Mouse (Mus musculus): ENCODE data around the gene Ptprcap. TPM values are rescaled to one million over a fixed set of nuclear protein-coding genes. Genes with fewer than 3 reads are reported as not detected.
A peak's percentile ranks its signal among the peaks of the same experiment; 100 is the strongest.

Gene Ptprcap
- polyA plus RNA-seq, 1 experiment from 2014 or later: 0.24 TPM

- whole genome bisulfite sequencing: 80% methylated on average over 9 of the region's 9 CpGs
- Histone ChIP-seq H3K36me3 (ENCODE audit: control insufficient read depth, insufficient read depth, low read length) (no peaks in the 10 kb centered on the region), H3K9me3 (replicated peaks; ENCODE audit: control insufficient read depth, low read length) (no peaks in the 10 kb centered on the region), H3K4me3 (ENCODE audit: low read depth, low read length) (no peak overlapping the region), H3K27ac (ENCODE audit: low read depth, low read length) (no peak overlapping the region), H3K4me2 (ENCODE audit: low read length) (no peak overlapping the region), H3K27me3 (replicated peaks; ENCODE audit: control insufficient read depth, insufficient read depth, low read length) (no peaks in the 10 kb centered on the region), H3K9ac (ENCODE audit: low read length) (no peak overlapping the region), H3K4me1 (ENCODE audit: control insufficient read depth, insufficient read depth, low read length) (peaks cover 10% of the 10 kb centered on the region)
- ATAC-seq (no peak), DNase-seq (ENCODE audit: low spot score) (no peak)
Measured at GRCm38 (mm10) chr19:4166678-4167476, 13.5 kb downstream of the Ptprcap start.

DNA sequence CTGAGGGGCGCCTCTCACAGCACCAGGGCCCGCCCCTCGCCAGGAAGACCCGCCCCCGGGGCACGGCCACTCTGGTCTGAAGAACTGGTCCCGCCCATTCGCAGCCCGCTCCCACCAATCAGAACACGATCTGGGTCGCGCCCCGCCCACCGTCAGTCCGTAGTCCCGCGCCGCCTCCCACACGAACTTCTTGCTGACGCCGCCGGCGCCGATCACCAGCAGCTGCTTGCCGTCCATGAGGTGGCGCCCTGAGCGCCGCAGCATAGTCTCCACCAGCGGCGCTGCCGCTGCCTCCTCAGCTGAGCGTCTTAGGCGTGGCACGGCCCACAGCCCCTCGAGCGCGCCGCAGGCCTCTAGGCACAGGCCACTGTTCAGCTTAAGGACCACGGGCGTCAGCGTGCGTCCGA lies 16.0 kb downstream of the Ptprcap start:
- under 1% methylated on average over 42 of the region's 43 CpGs for WGBS
- H3K4me3 ChIP-seq (ENCODE audit: low read depth, low read length): peak overlapping the region; percentile 36
- peak overlapping the region; percentile 78 for H3K9ac ChIP-seq (ENCODE audit: low read length)
- peak; percentile 99 for DNase-seq (ENCODE audit: low spot score)
- H3K27me3 ChIP-seq (replicated peaks; ENCODE audit: control insufficient read depth, insufficient read depth, low read length): no peaks in the 10 kb centered on the region
- peak; percentile 97 for ATAC-seq
- peak overlapping the region; percentile 74 for H3K4me2 ChIP-seq (ENCODE audit: low read length)
- H3K9me3 ChIP-seq (replicated peaks; ENCODE audit: control insufficient read depth, low read length): no peaks in the 10 kb centered on the region
- no peaks in the 10 kb centered on the region for H3K36me3 ChIP-seq (ENCODE audit: control insufficient read depth, insufficient read depth, low read length)
- H3K27ac ChIP-seq (ENCODE audit: low read depth, low read length): peak overlapping the region; percentile 86
- no peaks in the 10 kb centered on the region for H3K4me1 ChIP-seq (ENCODE audit: control insufficient read depth, insufficient read depth, low read length)

DNA sequence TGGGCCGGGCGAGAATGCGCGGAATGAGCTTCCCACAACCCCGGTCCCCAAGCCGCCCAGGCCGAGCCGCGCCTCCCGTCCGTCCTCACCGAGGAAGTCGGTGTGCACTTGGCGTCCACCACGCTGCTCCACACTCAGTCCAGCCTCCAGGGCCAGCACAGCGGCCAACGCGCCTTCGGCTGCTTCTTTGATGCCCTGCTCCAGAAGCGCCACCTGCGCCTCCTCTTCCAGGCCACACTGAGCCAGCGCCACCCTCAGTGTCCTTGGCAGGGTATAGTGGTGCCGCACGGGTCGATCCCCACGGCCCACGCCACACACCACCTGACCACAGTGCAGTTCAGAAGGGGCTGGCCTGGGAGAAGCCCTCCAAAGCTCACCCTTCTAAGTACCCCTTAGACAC lies 16.4 kb downstream of the Ptprcap start:
- Histone ChIP-seq H3K4me2 (ENCODE audit: low read length) (peak overlapping the region; percentile 74), H3K4me3 (ENCODE audit: low read depth, low read length) (peak overlapping the region; percentile 36), H3K4me1 (ENCODE audit: control insufficient read depth, insufficient read depth, low read length) (no peaks in the 10 kb centered on the region), H3K9ac (ENCODE audit: low read length) (peak overlapping the region; percentile 78), H3K36me3 (ENCODE audit: control insufficient read depth, insufficient read depth, low read length) (no peaks in the 10 kb centered on the region), H3K27ac (ENCODE audit: low read depth, low read length) (peak overlapping the region; percentile 86), H3K9me3 (replicated peaks; ENCODE audit: control insufficient read depth, low read length) (no peaks in the 10 kb centered on the region), H3K27me3 (replicated peaks; ENCODE audit: control insufficient read depth, insufficient read depth, low read length) (no peaks in the 10 kb centered on the region)
- ATAC-seq (peak; percentile 41; the same call in 1 of the 2 replicates), DNase-seq (ENCODE audit: low spot score) (no peak)
- whole genome bisulfite sequencing: 3% methylated on average over 27 of the region's 27 CpGs

- ATAC-seq (no peak), DNase-seq (ENCODE audit: low spot score) (no peak)
- Histone ChIP-seq H3K4me2 (ENCODE audit: low read length) (no peak overlapping the region), H3K4me1 (ENCODE audit: control insufficient read depth, insufficient read depth, low read length) (peaks cover 7% of the 10 kb centered on the region), H3K9ac (ENCODE audit: low read length) (no peak overlapping the region), H3K4me3 (ENCODE audit: low read depth, low read length) (no peak overlapping the region), H3K27ac (ENCODE audit: low read depth, low read length) (no peak overlapping the region), H3K9me3 (replicated peaks; ENCODE audit: control insufficient read depth, low read length) (no peaks in the 10 kb centered on the region), H3K36me3 (ENCODE audit: control insufficient read depth, insufficient read depth, low read length) (no peaks in the 10 kb centered on the region), H3K27me3 (replicated peaks; ENCODE audit: control insufficient read depth, insufficient read depth, low read length) (no peaks in the 10 kb centered on the region)
- 90% methylated on average over 10 of the region's 10 CpGs for WGBS
Measured at GRCm38 (mm10) chr19:4170723-4171392, 17.5 kb downstream of the Ptprcap start.

GRCm38 (mm10) chr19:4171393-4172290 lies 18.2 kb downstream of the Ptprcap start:
- DNase-seq (ENCODE audit: low spot score): no peak
- WGBS: 73% methylated on average over 13 of the region's 13 CpGs
- Histone ChIP-seq H3K9ac (ENCODE audit: low read length) (0 out of 2 replicates have a peak overlapping the region, but pooled peaks have one; percentile 21), H3K4me3 (ENCODE audit: low read depth, low read length) (no peak overlapping the region), H3K27ac (ENCODE audit: low read depth, low read length) (no peak overlapping the region), H3K9me3 (replicated peaks; ENCODE audit: control insufficient read depth, low read length) (no peaks in the 10 kb centered on the region), H3K27me3 (replicated peaks; ENCODE audit: control insufficient read depth, insufficient read depth, low read length) (no peaks in the 10 kb centered on the region), H3K4me2 (ENCODE audit: low read length) (no peak overlapping the region), H3K4me1 (ENCODE audit: control insufficient read depth, insufficient read depth, low read length) (peaks cover 7% of the 10 kb centered on the region), H3K36me3 (ENCODE audit: control insufficient read depth, insufficient read depth, low read length) (no peaks in the 10 kb centered on the region)
- ATAC-seq: no peak

DNA sequence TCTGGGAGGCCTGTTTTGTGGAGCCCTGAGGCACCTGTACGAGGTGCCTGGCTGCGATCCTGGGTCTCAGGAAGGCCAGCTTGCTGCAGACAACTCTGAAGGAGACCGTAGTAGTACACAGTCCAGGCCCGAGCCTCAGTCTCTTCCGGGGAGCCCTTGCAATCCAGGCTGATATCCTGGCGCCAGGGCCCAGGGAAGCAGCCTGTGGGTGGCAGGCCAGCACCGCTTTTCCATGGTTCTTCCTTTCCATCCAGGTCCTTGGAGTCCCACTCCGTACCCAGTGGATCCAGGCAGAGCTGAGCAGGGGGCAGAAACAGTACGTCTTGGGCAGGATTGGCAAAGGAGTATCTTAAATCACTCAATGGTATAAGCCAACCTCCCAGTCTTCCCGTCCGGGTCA lies 19.5 kb downstream of the Ptprcap start:
- WGBS: 58% methylated on average over 11 of the region's 11 CpGs
- Histone ChIP-seq H3K4me1 (ENCODE audit: control insufficient read depth, insufficient read depth, low read length) (peaks cover 7% of the 10 kb centered on the region), H3K4me3 (ENCODE audit: low read depth, low read length) (no peak overlapping the region), H3K27ac (ENCODE audit: low read depth, low read length) (no peak overlapping the region), H3K4me2 (ENCODE audit: low read length) (no peak overlapping the region), H3K36me3 (ENCODE audit: control insufficient read depth, insufficient read depth, low read length) (no peaks in the 10 kb centered on the region), H3K9ac (ENCODE audit: low read length) (no peak overlapping the region), H3K9me3 (replicated peaks; ENCODE audit: control insufficient read depth, low read length) (no peaks in the 10 kb centered on the region), H3K27me3 (replicated peaks; ENCODE audit: control insufficient read depth, insufficient read depth, low read length) (no peaks in the 10 kb centered on the region)
- ATAC-seq (no peak), DNase-seq (ENCODE audit: low spot score) (no peak)

DNA sequence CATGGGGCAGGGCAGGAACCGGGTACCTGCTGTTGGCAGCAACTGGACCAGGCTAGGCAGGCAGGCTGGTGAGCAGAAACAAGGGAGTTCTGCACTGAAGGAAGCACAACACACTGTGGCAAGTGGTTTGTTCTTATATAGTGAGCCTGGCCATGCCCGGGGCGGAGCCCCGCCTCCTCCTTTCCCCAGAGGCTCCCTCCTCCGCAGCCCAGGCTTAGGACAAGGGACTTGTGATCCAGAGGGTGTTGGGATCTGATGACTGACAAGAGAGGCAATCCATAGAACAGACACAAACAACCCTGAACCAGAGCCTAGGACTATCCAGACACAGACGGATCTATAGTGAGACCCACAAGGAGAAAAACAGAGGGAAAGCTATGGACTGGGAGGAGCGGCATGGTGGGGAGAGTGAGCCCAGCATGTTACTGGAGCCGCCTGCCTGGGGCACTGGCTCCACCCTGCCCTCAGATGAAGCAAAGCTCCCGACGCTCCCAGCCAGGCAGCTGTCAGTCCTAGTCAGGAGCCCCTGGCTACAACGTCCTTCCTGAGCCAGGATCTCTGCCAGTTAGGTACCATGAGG lies 22.1 kb downstream of the Ptprcap start, which contains the start of gene Carns1:
Gene Carns1 (minus strand): TSS at position 112 of the 580 bp plus-strand sequence.
- H3K27me3 ChIP-seq (replicated peaks; ENCODE audit: control insufficient read depth, insufficient read depth, low read length): no peaks in the 10 kb centered on the region
- no peak within 1 kb of the TSS for H3K27ac ChIP-seq (ENCODE audit: low read depth, low read length)
- 4% methylated on average over 11 of the region's 11 CpGs for WGBS
- DNase-seq (ENCODE audit: low spot score) (no peak), ATAC-seq (peak; percentile 57; the same call in 1 of the 2 replicates)
- H3K4me2 ChIP-seq (ENCODE audit: low read length): peak within 1 kb of the TSS; percentile 28
- H3K9ac ChIP-seq (ENCODE audit: low read length): peak within 1 kb of the TSS; percentile 43; the same call in 1 of the 2 replicates
- H3K4me1 ChIP-seq (ENCODE audit: control insufficient read depth, insufficient read depth, low read length): peaks cover 7% of the 10 kb centered on the region
- H3K4me3 ChIP-seq (ENCODE audit: low read depth, low read length): no peak within 1 kb of the TSS
- no peaks in the 10 kb centered on the region for H3K9me3 ChIP-seq (replicated peaks; ENCODE audit: control insufficient read depth, low read length)
- no peaks in the 10 kb centered on the region for H3K36me3 ChIP-seq (ENCODE audit: control insufficient read depth, insufficient read depth, low read length)

GRCm38 (mm10) chr19:4180411-4180810 lies 27.0 kb downstream of the Ptprcap start:
- WGBS: 90% methylated on average over 7 of the region's 7 CpGs
- Histone ChIP-seq H3K4me1 (ENCODE audit: control insufficient read depth, insufficient read depth, low read length) (peaks cover 4% of the 10 kb centered on the region), H3K9ac (ENCODE audit: low read length) (no peak overlapping the region), H3K27ac (ENCODE audit: low read depth, low read length) (no peak overlapping the region), H3K36me3 (ENCODE audit: control insufficient read depth, insufficient read depth, low read length) (no peaks in the 10 kb centered on the region), H3K4me3 (ENCODE audit: low read depth, low read length) (no peak overlapping the region), H3K4me2 (ENCODE audit: low read length) (no peak overlapping the region), H3K9me3 (replicated peaks; ENCODE audit: control insufficient read depth, low read length) (no peaks in the 10 kb centered on the region), H3K27me3 (replicated peaks; ENCODE audit: control insufficient read depth, insufficient read depth, low read length) (no peaks in the 10 kb centered on the region)
- no peak for DNase-seq (ENCODE audit: low spot score)
- ATAC-seq: no peak
